Mouse (Mus musculus) adipocyte (in vitro differentiated cells): ENCODE measurements around the gene Kiss1r.
A peak's percentile ranks its signal among the peaks of the same experiment; 100 is the strongest.

Source experiments
- DNase-seq: peaks from one replicate; pipeline ENCODE4 v3.0.0-alpha.2; 2016; ENCODE audit warnings: low spot score

The Kiss1r gene

GRCm38 (mm10) chr10:79924998-79925784 lies 8.4 kb downstream of the Kiss1r start:
- DNase-seq = peak; percentile 91

- DNase-seq = no peak
Observed at GRCm38 (mm10) chr10:79925785-79926490, 9.2 kb downstream of the Kiss1r start.

- peak; percentile 87 for DNase-seq
Observed at GRCm38 (mm10) chr10:79926491-79927323, 9.9 kb downstream of the Kiss1r start, which contains the start of gene Arid3a. TSS of gene Arid3a (plus strand) at chr10:79927043.

- peak; percentile 47 for DNase-seq
Observed at GRCm38 (mm10) chr10:79927324-79928029, 10.7 kb downstream of the Kiss1r start.

- DNase-seq = peak; percentile 75
Observed at GRCm38 (mm10) chr10:79928030-79928694, 11.4 kb downstream of the Kiss1r start.

GRCm38 (mm10) chr10:79928907-79929701 lies 12.3 kb downstream of the Kiss1r start:
- no peak for DNase-seq

- no peak for DNase-seq
Observed at GRCm38 (mm10) chr10:79929967-79930825, 13.4 kb downstream of the Kiss1r start.

GRCm38 (mm10) chr10:79930826-79931186 lies 14.0 kb downstream of the Kiss1r start:
- no peak for DNase-seq

- DNase-seq = no peak
Observed at GRCm38 (mm10) chr10:79931797-79932196, 15.0 kb downstream of the Kiss1r start.

- peak; percentile 65 for DNase-seq
Observed at GRCm38 (mm10) chr10:79932736-79933135, 16.0 kb downstream of the Kiss1r start.

- no peak for DNase-seq
Observed at GRCm38 (mm10) chr10:79933145-79933679, 16.4 kb downstream of the Kiss1r start.

GRCm38 (mm10) chr10:79933861-79934260 lies 17.1 kb downstream of the Kiss1r start:
- no peak for DNase-seq

- DNase-seq = peak; percentile 95
Observed at GRCm38 (mm10) chr10:79934272-79934721, 17.5 kb downstream of the Kiss1r start.

GRCm38 (mm10) chr10:79934794-79935569 lies 18.2 kb downstream of the Kiss1r start:
- no peak for DNase-seq

GRCm38 (mm10) chr10:79936284-79936910 lies 19.6 kb downstream of the Kiss1r start:
- peak; percentile 70 for DNase-seq

GRCm38 (mm10) chr10:79936911-79937441 lies 20.2 kb downstream of the Kiss1r start:
- DNase-seq = no peak

- DNase-seq = no peak
Observed at GRCm38 (mm10) chr10:79937775-79938526, 21.2 kb downstream of the Kiss1r start.
